Mouse (Mus musculus) forebrain, embryonic 14.5 days (tissue): ENCODE data around the gene Gcn1l1. TPM values are rescaled to one million over a fixed set of nuclear protein-coding genes. Genes with fewer than 3 reads are reported as not detected.
"Not testable (repeated sequence)": the region's sequence is repeated elsewhere in the genome, so short reads cannot be mapped to it uniquely, and the experiment has no call there.

Experiments used
- ATAC-seq: fragments of 200-750 bp; cut with Nextera tagmentation; 2 replicates; pipeline ENCODE4 v1.8.0; 2017; ENCODE audit warnings: mild to moderate bottlenecking, moderate library complexity
- DNase-seq: peaks from one replicate; pipeline ENCODE4 v3.0.0-alpha.2; 2015; ENCODE audit warnings: low spot score
- H3K27ac ChIP-seq: fragments of 300-500 bp; sonication (generic); 2 replicates; pipeline ENCODE4 v1.5.1; 2014; ENCODE audit warnings: low read depth, mild to moderate bottlenecking, control low read depth, low read length, moderate library complexity
- H3K27me3 ChIP-seq: fragments of 300-500 bp; sonication (generic); replicated peaks from 2 replicates; pipeline ENCODE4 v1.6.1; 2014; ENCODE audit warnings: low read length, control low read depth, mixed read lengths; ENCODE audit not compliant: control insufficient read depth, insufficient read depth
- H3K36me3 ChIP-seq: fragments of 300-500 bp; sonication (generic); 2 replicates; pipeline ENCODE4 v1.6.1; 2014; ENCODE audit warnings: low read length, control low read depth; ENCODE audit not compliant: control insufficient read depth, insufficient read depth
- H3K4me1 ChIP-seq: fragments of 300-500 bp; sonication (generic); 2 replicates; pipeline ENCODE4 v1.6.1; 2014; ENCODE audit warnings: antibody characterized with exemption, low read length, control low read depth; ENCODE audit not compliant: control insufficient read depth, insufficient read depth
- H3K4me2 ChIP-seq: fragments of 300-500 bp; sonication (generic); 2 replicates; pipeline ENCODE4 v1.6.1; 2014; ENCODE audit warnings: mild to moderate bottlenecking, control low read depth, low read length
- H3K4me3 ChIP-seq: fragments of 300-500 bp; sonication (generic); 2 replicates; pipeline ENCODE4 v1.5.1; 2014; ENCODE audit warnings: low read depth, low read length, control low read depth
- H3K9ac ChIP-seq: fragments of 300-500 bp; sonication (generic); 2 replicates; pipeline ENCODE4 v1.6.1; 2014; ENCODE audit warnings: mild to moderate bottlenecking, low read length, control low read depth, moderate library complexity
- H3K9me3 ChIP-seq: fragments of 300-500 bp; sonication (generic); replicated peaks from 2 replicates; pipeline ENCODE4 v1.6.1; 2016; ENCODE audit warnings: low read length, control low read depth, mixed read lengths; ENCODE audit not compliant: control insufficient read depth
- WGBS: fragments of 180-500 bp; shearing (Covaris S2); extraction: QIAGEN DNeasy Blood & Tissue Kit; methylation state at CpG from one replicate; pipeline ENCODE4 v1.1.7; 2014; 5-methylcytosine and 5-hydroxymethylcytosine counted together
- polyA plus RNA-seq: library from polyadenylated mRNA; unstranded; fragments of >200 nt; fragmentation: Nextera tagmentation; extraction: Ambion mirVana; gene quantifications from 2 replicates; pipeline ENCODE4 v1.2.1, GENCODE M21; 2014

The Gcn1l1 gene
- polyA plus RNA-seq, 1 experiment from 2014 or later = 29.2 TPM

GRCm38 (mm10) chr5:115577686-115578085 is 12.6 kb downstream of the Gcn1l1 start:
- 92% methylated on average over 4 of the region's 4 CpGs for WGBS
- ATAC-seq, H3K27me3 ChIP-seq: not testable (repeated sequence)

GRCm38 (mm10) chr5:115578922-115579321 is 13.9 kb downstream of the Gcn1l1 start:
- WGBS = 97% methylated on average over 14 of the region's 14 CpGs
- H3K9me3 ChIP-seq = peaks cover 9% of the 10 kb centered on the region
- no peak for DNase-seq

More at GRCm38 (mm10) chr5:115577686-115578085, 12.6 kb downstream of the Gcn1l1 start:
- H3K9ac ChIP-seq, H3K27ac ChIP-seq, DNase-seq, H3K4me2 ChIP-seq, H3K4me3 ChIP-seq, H3K4me1 ChIP-seq, H3K9me3 ChIP-seq: not testable (repeated sequence)
- peaks cover 97% of the 10 kb centered on the region for H3K36me3 ChIP-seq

GRCm38 (mm10) chr5:115579363-115579762 is 14.3 kb downstream of the Gcn1l1 start:
- DNase-seq (no peak), ATAC-seq (no peak)
- Histone ChIP-seq H3K9me3 (peaks cover 9% of the 10 kb centered on the region), H3K4me2 (no peak overlapping the region), H3K4me3 (no peak overlapping the region), H3K4me1 (no peaks in the 10 kb centered on the region), H3K36me3 (peaks cover 97% of the 10 kb centered on the region), H3K27me3 (no peaks in the 10 kb centered on the region), H3K27ac (no peak overlapping the region), H3K9ac (no peak overlapping the region)
- WGBS = 87% methylated on average over 5 of the region's 5 CpGs

More at GRCm38 (mm10) chr5:115578922-115579321, 13.9 kb downstream of the Gcn1l1 start:
- no peak for ATAC-seq
- Histone ChIP-seq H3K4me1 (no peaks in the 10 kb centered on the region), H3K36me3 (peaks cover 98% of the 10 kb centered on the region), H3K27me3 (no peaks in the 10 kb centered on the region), H3K4me3 (no peak overlapping the region), H3K4me2 (no peak overlapping the region), H3K9ac (no peak overlapping the region), H3K27ac (no peak overlapping the region)

GRCm38 (mm10) chr5:115580229-115581001 is 15.4 kb downstream of the Gcn1l1 start:
- DNase-seq = no peak
- H3K9me3 ChIP-seq = peaks cover 9% of the 10 kb centered on the region
- 95% methylated on average over 14 of the region's 14 CpGs for WGBS

GRCm38 (mm10) chr5:115581662-115582061 is 16.6 kb downstream of the Gcn1l1 start:
- Histone ChIP-seq H3K4me2 (no peak overlapping the region), H3K4me1 (no peaks in the 10 kb centered on the region), H3K27me3 (no peaks in the 10 kb centered on the region), H3K4me3 (no peak overlapping the region), H3K9ac (no peak overlapping the region), H3K27ac (no peak overlapping the region), H3K36me3 (peaks cover 98% of the 10 kb centered on the region), H3K9me3 (peaks cover 9% of the 10 kb centered on the region)
- DNase-seq = no peak
- 99% methylated on average over 9 of the region's 9 CpGs for WGBS
- no peak for ATAC-seq

More at GRCm38 (mm10) chr5:115580229-115581001, 15.4 kb downstream of the Gcn1l1 start:
- no peak overlapping the region for H3K27ac ChIP-seq
- H3K36me3 ChIP-seq = peaks cover 98% of the 10 kb centered on the region
- no peak overlapping the region for H3K4me3 ChIP-seq
- H3K4me1 ChIP-seq = no peaks in the 10 kb centered on the region
- no peaks in the 10 kb centered on the region for H3K27me3 ChIP-seq
- H3K4me2 ChIP-seq = no peak overlapping the region
- no peak overlapping the region for H3K9ac ChIP-seq
- ATAC-seq = no peak

GRCm38 (mm10) chr5:115585616-115586015 is 20.6 kb downstream of the Gcn1l1 start:
- peaks cover 98% of the 10 kb centered on the region for H3K36me3 ChIP-seq
- H3K4me2 ChIP-seq = no peak overlapping the region
- H3K9me3 ChIP-seq = peaks cover 9% of the 10 kb centered on the region
- H3K4me1 ChIP-seq = no peaks in the 10 kb centered on the region
- whole genome bisulfite sequencing = 88% methylated on average over 12 of the region's 12 CpGs
- ATAC-seq = no peak
- no peak overlapping the region for H3K4me3 ChIP-seq
- DNase-seq = no peak
- H3K9ac ChIP-seq = no peak overlapping the region
- H3K27ac ChIP-seq = no peak overlapping the region
- no peaks in the 10 kb centered on the region for H3K27me3 ChIP-seq

- peaks cover 98% of the 10 kb centered on the region for H3K36me3 ChIP-seq
- 16% methylated on average over 15 of the region's 15 CpGs for WGBS
- peaks cover 9% of the 10 kb centered on the region for H3K9me3 ChIP-seq
Measured at GRCm38 (mm10) chr5:115586166-115586565, 21.1 kb downstream of the Gcn1l1 start.

GRCm38 (mm10) chr5:115586780-115587179 is 21.7 kb downstream of the Gcn1l1 start:
- ATAC-seq (no peak), DNase-seq (no peak)
- no peak overlapping the region for H3K9ac ChIP-seq
- WGBS = 80% methylated on average over 2 of the region's 2 CpGs
- no peak overlapping the region for H3K4me3 ChIP-seq
- H3K27ac ChIP-seq = no peak overlapping the region
- peaks cover 98% of the 10 kb centered on the region for H3K36me3 ChIP-seq
- peaks cover 9% of the 10 kb centered on the region for H3K9me3 ChIP-seq
- no peaks in the 10 kb centered on the region for H3K27me3 ChIP-seq
- no peaks in the 10 kb centered on the region for H3K4me1 ChIP-seq
- H3K4me2 ChIP-seq = no peak overlapping the region

More at GRCm38 (mm10) chr5:115586166-115586565, 21.1 kb downstream of the Gcn1l1 start:
- peak; percentile 38 for DNase-seq
- Histone ChIP-seq H3K4me3 (no peak overlapping the region), H3K9ac (no peak overlapping the region), H3K4me1 (no peaks in the 10 kb centered on the region), H3K27ac (no peak overlapping the region), H3K27me3 (no peaks in the 10 kb centered on the region), H3K4me2 (no peak overlapping the region)
- ATAC-seq = no peak

GRCm38 (mm10) chr5:115591028-115591427 is 26.0 kb downstream of the Gcn1l1 start:
- whole genome bisulfite sequencing = 86% methylated on average over 11 of the region's 11 CpGs
- Histone ChIP-seq H3K4me1 (no peaks in the 10 kb centered on the region), H3K36me3 (peaks cover 98% of the 10 kb centered on the region)

More at GRCm38 (mm10) chr5:115591028-115591427, 26.0 kb downstream of the Gcn1l1 start:
- H3K4me2 ChIP-seq = no peak overlapping the region
- no peaks in the 10 kb centered on the region for H3K9me3 ChIP-seq
- no peak overlapping the region for H3K4me3 ChIP-seq
- no peak overlapping the region for H3K27ac ChIP-seq
- DNase-seq (no peak), ATAC-seq (no peak)
- H3K27me3 ChIP-seq = no peaks in the 10 kb centered on the region
- H3K9ac ChIP-seq = no peak overlapping the region
